Comparison of ENCODE assay signal across 25 mouse cellular contexts in the genomic region with DNA sequence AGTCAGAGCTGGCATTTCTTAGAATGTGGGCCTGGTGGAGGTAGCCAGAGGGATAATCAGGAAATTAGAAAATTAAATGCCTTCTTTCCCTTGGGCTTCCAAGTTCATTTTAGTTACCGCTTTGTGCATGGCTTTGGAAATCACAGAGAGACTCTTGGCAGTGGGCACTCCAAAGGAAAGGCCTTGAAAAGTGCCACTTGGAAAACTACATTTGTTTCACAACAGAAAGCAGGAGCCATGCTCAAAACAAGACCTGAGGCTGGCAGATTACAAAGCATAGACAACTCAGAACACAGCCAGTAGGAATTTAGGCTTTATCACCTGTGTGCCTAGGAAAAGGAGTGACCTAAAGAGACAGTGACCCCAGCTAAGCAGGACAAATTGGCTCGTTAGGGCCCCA. TPM values are rescaled to one million over a fixed set of nuclear protein-coding genes. Genes with fewer than 3 reads are reported as not detected.
A peak's percentile ranks its signal among the peaks of the same experiment; 100 is the strongest.
DNase-seq lines count a peak whose midpoint lies in the region; ATAC-seq and TF ChIP-seq lines count a peak whose summit lies in the region.
"Had no signal": no experiment of that assay in that cellular context is flagged by ENCODE, and none has a peak within 500 bp of the region (broad histone marks: within the 10 kb centered on the region; RNA-seq: fewer than 3 reads in every experiment).

No protein-coding gene starts in this region.

- no peaks in the 10 kb centered on the region for H3K27me3 ChIP-seq in heart, postnatal 0 days (ENCODE audit: control insufficient read depth, insufficient read depth, low read length)
- H3K27me3 ChIP-seq: embryonic facial prominence, embryonic 13.5 days; forebrain, embryonic 15.5 days; heart, embryonic 15.5 days; hindbrain, embryonic 15.5 days; liver, embryonic 15.5 days; midbrain, embryonic 13.5 days; neural tube, embryonic 13.5 days had no signal

- peak; percentile 66 for DNase-seq in adrenal gland, adult 2 months
- DNase-seq in adrenal gland, adult 8-10 months: no peak
- no peak for DNase-seq in heart, postnatal 0 days (ENCODE audit: low spot score)
- DNase-seq in heart, postnatal 36 days: no peak
- DNase-seq in lung, postnatal 36 days: peak; percentile 52
- DNase-seq in lung, postnatal 10 days: no peak
- DNase-seq in ovary, adult 18-20 months (ENCODE audit: low spot score): no peak
- DNase-seq: cerebellum, adult 18-20 months; cerebellum, postnatal 10 days; gastrocnemius, postnatal 36 days; kidney, adult 11 months; kidney, postnatal 14 days; layer of hippocampus, adult 9-11 months; liver had no signal

- H3K4me3 ChIP-seq in heart, postnatal 0 days (ENCODE audit: low read depth, low read length): no peak overlapping the region
- H3K4me3 ChIP-seq: embryonic facial prominence, embryonic 13.5 days; forebrain, embryonic 10.5 days; forebrain, embryonic 15.5 days; heart, embryonic 15.5 days; hindbrain, embryonic 15.5 days; liver, embryonic 15.5 days; midbrain, embryonic 13.5 days; neural tube, embryonic 13.5 days had no signal

- no peak overlapping the region for H3K4me2 ChIP-seq in heart, postnatal 0 days (ENCODE audit: low read depth, low read length)
- H3K4me2 ChIP-seq: embryonic facial prominence, embryonic 13.5 days; forebrain, embryonic 15.5 days; heart, embryonic 15.5 days; hindbrain, embryonic 15.5 days; liver, embryonic 15.5 days; midbrain, embryonic 13.5 days; neural tube, embryonic 13.5 days had no signal

- TF ChIP-seq EP300 in heart, postnatal 0 days (IDR thresholded peaks at IDR 0.05; ENCODE audit: low read depth): no peak

- 74% methylated on average over 2 of the region's 2 CpGs for WGBS in heart, postnatal 0 days

- intact Hi-C loops in heart, postnatal 36 days (cut with DNase I): no loop called here

- peak overlapping the region; percentile 15; the same call in 1 of the 2 replicates for H3K27ac ChIP-seq in heart, postnatal 0 days (ENCODE audit: low read depth)
- H3K27ac ChIP-seq: embryonic facial prominence, embryonic 13.5 days; forebrain, embryonic 10.5 days; forebrain, embryonic 15.5 days; heart, embryonic 15.5 days; hindbrain, embryonic 15.5 days; liver, embryonic 15.5 days; macrophage; midbrain, embryonic 13.5 days; neural tube, embryonic 13.5 days had no signal

- TF ChIP-seq CTCF in heart, postnatal 0 days (IDR thresholded peaks at IDR 0.05; ENCODE audit: low read depth): no peak

- no peaks in the 10 kb centered on the region for H3K36me3 ChIP-seq in heart, postnatal 0 days (replicated peaks; ENCODE audit: control insufficient read depth, insufficient read depth, low read length)
- H3K36me3 ChIP-seq: embryonic facial prominence, embryonic 13.5 days; forebrain, embryonic 10.5 days; forebrain, embryonic 15.5 days; G1E; heart, embryonic 15.5 days; hindbrain, embryonic 15.5 days; liver, embryonic 15.5 days; midbrain, embryonic 13.5 days; neural tube, embryonic 13.5 days had no signal

- no peaks in the 10 kb centered on the region; the same call in 1 of the 2 replicates for H3K4me1 ChIP-seq in heart, postnatal 0 days (ENCODE audit: control insufficient read depth, insufficient read depth)
- H3K4me1 ChIP-seq: forebrain, embryonic 10.5 days; forebrain, embryonic 15.5 days; hindbrain, embryonic 15.5 days; liver, embryonic 15.5 days; midbrain, embryonic 13.5 days; neural tube, embryonic 13.5 days had no signal

- no peak overlapping the region for H3K9ac ChIP-seq in heart, postnatal 0 days (replicated peaks; ENCODE audit: low read depth, low read length)
- H3K9ac ChIP-seq: embryonic facial prominence, embryonic 13.5 days; forebrain, embryonic 15.5 days; heart, embryonic 15.5 days; hindbrain, embryonic 15.5 days; liver, embryonic 15.5 days; midbrain, embryonic 13.5 days; neural tube, embryonic 13.5 days had no signal

- no peaks in the 10 kb centered on the region for H3K9me3 ChIP-seq in heart, postnatal 0 days (replicated peaks; ENCODE audit: control insufficient read depth, low read length)
- H3K9me3 ChIP-seq: embryonic facial prominence, embryonic 13.5 days; forebrain, embryonic 10.5 days; forebrain, embryonic 15.5 days; G1E; heart, embryonic 15.5 days; hindbrain, embryonic 15.5 days; liver, embryonic 15.5 days; midbrain, embryonic 13.5 days; neural tube, embryonic 13.5 days had no signal

- ATAC-seq in heart, postnatal 0 days (ENCODE audit: insufficient read depth, low read depth): no peak
- ATAC-seq: forebrain, embryonic 15.5 days; inflammation-experienced regulatory T-cells, adult 6 months; midbrain, embryonic 13.5 days had no signal

RNA-seq across cellular contexts. Expression of gene Snrk, which starts 49.4 kb away (rescaled TPM):
- total RNA-seq in adrenal gland, adult 2 months (2021): 100 to 1,000 TPM; 183 to 230 TPM
- 114 and 115 TPM in 2 replicates for polyA plus RNA-seq in adrenal gland, adult 2 months (2012; rRNA removed)
- 100 to 1,000 TPM; 153 to 206 (median 181) TPM for total RNA-seq in adrenal gland, adult 8-10 months (2022)
- total RNA-seq in heart, postnatal 0 days (2014; rRNA removed; ENCODE audit: low replicate concordance): 60.4 and 61.7 TPM in 2 replicates
- 39.5 and 40.3 TPM in 2 replicates for polyA plus RNA-seq in heart, postnatal 0 days (2015; fragmentation: Nextera tagmentation; extraction: Ambion mirVana)
- 100 to 1,000 TPM; 130 to 150 TPM for total RNA-seq in heart, postnatal 36 days (2021)

Comparison
In these comparisons a context has a peak if more than half of its experiments do, and no peak if none do; other contexts are left out.
1. DNase-seq: peak in adrenal gland, adult 2 months (single experiment) and lung, postnatal 36 days (single experiment); none in adrenal gland, adult 8-10 months (single experiment), heart, postnatal 0 days (single experiment), heart, postnatal 36 days (0 of 2), lung, postnatal 10 days (single experiment) and ovary, adult 18-20 months (single experiment).